Mouse (Mus musculus): ENCODE results near the gene Gabrr2.
A peak's percentile ranks its signal among the peaks of the same experiment; 100 is the strongest.
"Not testable (repeated sequence)": the region's sequence is repeated elsewhere in the genome, so short reads cannot be mapped to it uniquely, and the experiment has no call there.

Gene Gabrr2

DNA sequence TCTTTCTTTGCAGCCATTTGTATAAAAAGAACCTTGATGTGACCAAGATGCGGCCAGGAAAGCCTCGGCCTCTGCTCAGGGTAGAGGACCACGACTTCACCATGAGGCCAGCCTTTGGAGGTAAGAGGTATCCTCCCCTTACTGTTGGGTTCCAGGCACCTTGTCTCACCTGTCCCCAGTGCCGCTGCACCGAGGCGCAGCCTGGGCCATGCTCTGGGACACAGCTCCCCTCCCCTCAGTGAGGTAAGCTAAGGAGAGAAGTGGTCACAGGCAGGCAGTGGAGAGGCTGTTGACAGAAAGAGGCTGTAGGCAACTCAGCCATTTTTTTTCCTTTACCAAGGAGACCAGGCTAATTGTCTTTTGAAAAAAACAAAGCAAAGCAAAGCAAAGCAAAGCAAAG lies 8.5 kb downstream of the Gabrr2 start:
- no peak for DNase-seq

DNA sequence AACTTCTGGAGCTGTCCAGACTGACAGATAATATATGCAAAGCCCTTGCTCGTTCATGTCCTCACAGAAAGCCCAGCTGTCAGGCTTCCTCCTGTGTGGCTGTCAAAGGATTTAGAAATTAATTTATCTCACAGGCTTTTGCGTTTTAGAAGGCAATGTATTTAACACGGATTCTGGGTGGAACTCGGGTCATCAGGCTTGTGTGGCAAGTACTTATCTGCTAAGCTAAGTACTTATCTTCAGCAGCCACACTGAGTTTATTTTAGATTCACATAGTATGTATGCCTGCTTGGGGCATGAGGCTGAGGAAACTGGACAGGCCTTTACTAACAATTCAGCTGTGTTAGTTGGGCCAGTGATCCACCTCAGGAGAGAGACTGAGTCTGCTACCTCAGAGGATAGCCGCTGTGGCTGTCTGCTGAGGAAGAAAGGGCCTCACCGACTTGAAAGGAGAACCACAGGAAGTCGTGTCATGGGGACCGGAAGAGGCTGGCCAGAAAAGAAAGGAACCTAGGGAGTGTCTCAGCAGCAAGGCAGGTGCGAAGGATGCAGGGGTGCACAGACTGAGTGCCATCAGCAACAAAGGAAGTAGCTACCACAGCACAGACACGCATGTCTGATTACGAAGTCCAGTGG lies 9.8 kb downstream of the Gabrr2 start:
- DNase-seq: no peak

- no peak for DNase-seq
These were observed 11.6 kb downstream of the Gabrr2 start for GRCm38 (mm10) chr4:33074406-33074805.

GRCm38 (mm10) chr4:33074851-33075250 lies 12.1 kb downstream of the Gabrr2 start:
- DNase-seq: no peak

DNA sequence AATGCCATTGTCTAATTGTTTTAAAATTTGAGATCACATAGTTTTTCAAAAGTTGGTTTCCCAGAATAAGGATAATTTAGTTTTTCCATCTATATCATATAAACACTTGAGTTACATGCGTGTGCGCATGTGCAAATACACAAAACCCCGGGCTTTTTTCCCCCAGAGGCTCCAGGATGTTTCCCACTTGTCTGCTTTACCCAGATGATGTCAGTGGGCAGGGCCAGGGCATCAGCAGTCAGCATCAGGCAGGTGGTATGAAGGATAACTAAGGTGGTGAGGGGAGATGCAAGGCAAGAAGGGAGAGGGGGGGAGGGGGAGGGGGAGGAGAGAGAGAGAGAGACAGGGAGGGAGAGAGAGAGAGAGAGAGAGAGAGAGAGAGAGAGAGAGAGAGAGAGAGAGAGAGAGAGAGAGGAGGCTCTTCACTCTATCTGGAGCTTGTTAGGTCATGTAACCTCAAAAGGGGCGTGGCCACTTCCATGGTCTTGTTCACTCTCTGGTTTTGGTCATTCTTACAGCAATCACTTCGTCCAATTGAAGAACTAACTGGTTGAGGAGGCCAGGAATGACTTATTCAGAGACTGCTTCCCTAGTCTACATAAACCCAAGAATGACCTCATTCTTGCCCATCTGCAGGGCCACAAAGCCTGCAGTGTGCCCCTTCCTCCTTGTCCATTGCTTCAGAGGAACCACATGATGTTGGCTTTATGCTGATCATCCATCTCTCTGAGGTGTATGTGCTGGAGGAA lies 13.2 kb downstream of the Gabrr2 start:
- DNase-seq: no peak

DNA sequence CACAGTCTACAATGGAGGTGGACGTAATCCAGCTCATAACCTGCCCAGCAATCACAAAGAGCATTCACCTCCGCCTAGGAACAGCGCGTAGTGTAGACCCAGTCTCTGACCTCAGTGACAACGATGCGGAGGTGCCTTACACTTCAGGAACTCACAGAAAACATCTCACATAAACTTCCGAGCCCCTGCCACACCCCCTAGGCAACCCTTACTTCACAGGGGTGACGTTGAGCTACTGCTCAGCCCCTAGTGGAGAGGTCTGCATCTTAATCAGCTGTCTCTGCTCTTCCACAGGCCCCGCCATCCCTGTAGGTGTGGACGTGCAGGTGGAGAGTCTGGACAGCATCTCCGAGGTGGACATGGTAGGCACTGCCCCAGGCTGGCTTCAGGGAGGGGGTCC lies 14.4 kb downstream of the Gabrr2 start:
- no peak for DNase-seq

GRCm38 (mm10) chr4:33077724-33078123 lies 14.9 kb downstream of the Gabrr2 start:
- no peak for DNase-seq

GRCm38 (mm10) chr4:33078492-33078891 lies 15.7 kb downstream of the Gabrr2 start:
- no peak for DNase-seq

DNA sequence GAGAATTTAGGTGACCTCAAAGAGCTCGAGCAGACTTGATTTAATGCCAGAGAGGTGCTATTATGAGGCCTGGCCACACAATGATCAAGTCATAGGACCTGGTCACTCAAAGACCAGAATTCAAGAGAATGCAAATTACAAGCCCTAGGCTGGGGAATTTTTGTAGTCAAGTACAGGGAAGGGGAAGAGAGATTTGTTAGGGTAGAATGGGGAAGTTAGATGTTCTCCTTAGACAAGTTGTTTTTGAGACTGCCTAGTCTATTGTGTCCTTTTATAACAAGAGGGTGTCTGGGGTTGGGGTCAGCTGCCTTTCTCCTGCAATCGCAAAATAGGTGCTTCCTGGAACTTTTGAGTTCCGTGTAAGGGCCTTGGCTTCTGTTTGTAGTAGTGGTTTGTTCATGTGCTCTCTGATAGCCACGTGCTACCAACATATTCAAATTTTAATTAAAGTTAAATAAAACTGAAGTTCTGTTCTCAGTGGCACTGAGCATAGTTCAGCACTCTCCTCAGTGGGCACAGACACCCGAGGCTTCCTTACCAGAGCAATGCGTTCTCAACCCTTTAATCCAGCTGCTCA lies 36.4 kb downstream of the Gabrr2 start:
- DNase-seq: no peak

GRCm38 (mm10) chr4:33109720-33110458 lies 47.1 kb downstream of the Gabrr2 start:
- no peak for DNase-seq

GRCm38 (mm10) chr4:33110845-33111244 lies 48.0 kb downstream of the Gabrr2 start:
- DNase-seq: no peak

DNA sequence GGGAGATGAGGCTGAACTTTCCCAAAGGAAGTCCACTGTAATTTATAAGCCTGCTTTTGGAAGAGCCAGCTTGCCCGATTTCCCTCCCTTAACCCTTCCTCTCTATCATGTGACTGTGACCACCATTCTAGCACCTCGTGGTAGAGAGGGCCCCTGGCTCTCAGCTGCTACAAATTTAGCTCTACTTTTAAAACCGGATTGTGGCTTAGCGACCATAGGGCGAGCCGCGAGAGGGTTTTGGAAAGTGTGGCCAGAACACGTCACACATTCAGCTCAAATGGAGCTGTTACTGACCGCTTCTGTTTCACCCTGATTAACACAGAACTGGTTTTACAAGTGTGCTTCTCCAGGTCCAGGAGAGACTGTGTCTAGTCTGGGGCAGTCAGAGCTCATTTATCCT lies 48.6 kb downstream of the Gabrr2 start:
- no peak for DNase-seq

DNA sequence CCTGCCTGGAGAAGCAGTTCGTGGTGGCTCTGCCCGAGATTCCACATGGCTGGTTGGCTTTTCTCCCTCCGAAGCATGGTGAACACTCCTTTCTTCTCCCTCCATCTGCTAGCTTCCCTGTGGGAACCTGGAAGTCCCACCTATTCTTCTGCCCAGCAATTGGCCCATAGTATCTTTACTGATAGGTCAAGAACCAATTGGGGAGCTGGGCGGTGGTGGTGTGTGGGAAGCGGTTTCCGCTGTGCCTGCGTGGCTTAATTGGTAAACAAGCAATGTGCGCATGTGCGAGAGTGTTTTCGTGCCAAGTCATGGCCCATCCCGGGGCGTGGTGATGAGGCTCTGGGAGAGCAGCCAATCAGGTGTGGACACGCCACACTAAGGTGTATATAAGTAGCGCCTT lies 50.1 kb downstream of the Gabrr2 start:
- DNase-seq: not testable (repeated sequence)

- peak; percentile 91 for DNase-seq
These were observed 56.3 kb downstream of the Gabrr2 start for GRCm38 (mm10) chr4:33119118-33119517.

DNA sequence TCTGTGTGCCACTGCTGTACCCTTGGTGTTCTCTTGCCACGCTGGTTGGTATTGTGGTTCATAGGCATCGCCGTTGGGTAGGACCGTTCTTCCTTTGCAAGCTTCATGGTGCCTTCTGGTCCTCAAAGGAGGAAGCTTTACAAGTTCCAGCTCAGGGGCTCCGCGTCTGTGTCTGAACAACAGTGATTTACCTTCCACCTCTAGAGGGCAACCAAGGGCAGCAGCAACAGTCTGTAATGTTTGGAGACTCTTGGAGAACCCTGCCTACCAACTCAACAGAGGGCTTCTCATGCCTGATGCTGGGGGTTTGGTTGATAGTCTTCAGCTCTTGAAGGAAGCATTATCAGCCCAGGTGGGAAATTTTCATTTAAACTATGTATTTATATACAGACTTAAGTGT lies 61.7 kb downstream of the Gabrr2 start:
- DNase-seq: peak; percentile 62

- peak; percentile 29 for DNase-seq
These were observed 62.7 kb downstream of the Gabrr2 start for GRCm38 (mm10) chr4:33125409-33126084.

DNA sequence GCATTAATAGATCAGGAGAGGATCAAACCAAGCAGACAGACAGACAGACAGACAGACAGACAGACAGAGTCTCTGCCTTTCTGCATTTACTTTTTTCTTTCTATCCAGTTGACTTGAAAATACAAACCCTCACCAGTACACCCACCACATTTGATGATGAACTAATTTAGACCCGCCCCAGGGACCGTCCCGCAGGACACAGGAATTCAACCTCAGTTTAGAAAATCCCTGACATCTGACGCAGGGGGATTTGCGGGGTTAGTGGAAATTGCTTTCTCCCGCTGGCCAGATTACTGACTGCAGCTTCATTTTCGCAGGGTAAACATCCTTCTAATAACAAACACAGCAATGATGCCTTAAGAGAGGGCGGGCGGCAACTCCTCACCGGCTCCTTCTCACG lies 69.4 kb downstream of the Gabrr2 start, which contains the start of gene Gabrr1:
Gabrr1 (plus strand) TSS at position 301 of the 400 bp plus-strand sequence.
- no peak for DNase-seq

Measured in kidney, postnatal 10 days (tissue).